Mouse (Mus musculus) kidney, embryonic 16.5 days (tissue): ENCODE measurements at regions not wholly inside any gene's neighbourhood (a gene's known extent, or its start where the extent isn't known, plus 50 kb on each side); places are given as distances from the start of the nearest gene placed in this dataset.

ENCODE experiments used
- ATAC-seq: fragments of 200-750 bp; cut with Nextera tagmentation; 2 replicates; pipeline ENCODE4 v1.8.0; 2017; ENCODE audit warnings: moderate TSS enrichment; ENCODE audit not compliant: low FRiP score, low TSS enrichment
- H3K27ac ChIP-seq: fragments of 300-500 bp; sonication (generic); 2 replicates; pipeline ENCODE4 v1.5.1; 2014; ENCODE audit warnings: low read length
- H3K27me3 ChIP-seq: fragments of 300-500 bp; sonication (generic); 2 replicates; pipeline ENCODE4 v1.6.1; 2014; ENCODE audit warnings: low read length, control low read depth, mixed read lengths; ENCODE audit not compliant: insufficient read depth
- H3K36me3 ChIP-seq: fragments of 300-500 bp; sonication (generic); 2 replicates; pipeline ENCODE4 v1.6.1; 2014; ENCODE audit warnings: low read length, control low read depth, mixed read lengths; ENCODE audit not compliant: insufficient read depth
- H3K4me1 ChIP-seq: fragments of 300-500 bp; sonication (generic); 2 replicates; pipeline ENCODE4 v1.6.1; 2014; ENCODE audit warnings: low read length, control low read depth, mixed read lengths; ENCODE audit not compliant: insufficient read depth
- H3K4me2 ChIP-seq: fragments of 300-500 bp; sonication (generic); replicated peaks from 2 replicates; pipeline ENCODE4 v1.6.1; 2014; ENCODE audit warnings: low read depth, low read length
- H3K4me3 ChIP-seq: fragments of 300-500 bp; sonication (generic); 2 replicates; pipeline ENCODE4 v1.5.1; 2014; ENCODE audit warnings: mild to moderate bottlenecking, low read length
- H3K9ac ChIP-seq: fragments of 300-500 bp; sonication (generic); replicated peaks from 2 replicates; pipeline ENCODE4 v1.6.1; 2014; ENCODE audit warnings: low read length
- H3K9me3 ChIP-seq: fragments of 300-500 bp; sonication (generic); 2 replicates; pipeline ENCODE4 v1.6.1; 2016; ENCODE audit warnings: low read length, control low read depth
- WGBS: fragments of 180-500 bp; shearing (Covaris S2); extraction: QIAGEN DNeasy Blood & Tissue Kit; methylation state at CpG from one replicate; pipeline ENCODE4 v1.1.7; 2014; 5-methylcytosine and 5-hydroxymethylcytosine counted together

GRCm38 (mm10) chr11:19767871-19768270 lies 156.3 kb upstream of the Spred2 start:
- H3K9me3 ChIP-seq = no peaks in the 10 kb centered on the region
- no peaks in the 10 kb centered on the region for H3K27me3 ChIP-seq
- no peak overlapping the region for H3K4me2 ChIP-seq
- H3K36me3 ChIP-seq = no peaks in the 10 kb centered on the region
- H3K9ac ChIP-seq = no peak overlapping the region
- no peak overlapping the region for H3K27ac ChIP-seq
- no peak for ATAC-seq
- 87% methylated on average over 9 of the region's 9 CpGs for WGBS
- no peaks in the 10 kb centered on the region for H3K4me1 ChIP-seq
- no peak overlapping the region for H3K4me3 ChIP-seq

- H3K27me3 ChIP-seq = no peaks in the 10 kb centered on the region
- no peak overlapping the region for H3K9ac ChIP-seq
- H3K36me3 ChIP-seq = no peaks in the 10 kb centered on the region
- 84% methylated on average over 1 of the region's 1 CpGs for WGBS
- no peaks in the 10 kb centered on the region for H3K4me1 ChIP-seq
- no peak overlapping the region for H3K4me2 ChIP-seq
- H3K9me3 ChIP-seq = no peaks in the 10 kb centered on the region
- no peak for ATAC-seq
- H3K4me3 ChIP-seq = no peak overlapping the region
- no peak overlapping the region for H3K27ac ChIP-seq
Measured at GRCm38 (mm10) chr11:19768962-19769361, 155.2 kb upstream of the Spred2 start.

GRCm38 (mm10) chr11:19774010-19774409 lies 150.2 kb upstream of the Spred2 start:
- no peaks in the 10 kb centered on the region for H3K36me3 ChIP-seq
- WGBS = 36% methylated on average over 9 of the region's 9 CpGs
- no peak overlapping the region for H3K4me3 ChIP-seq
- H3K4me1 ChIP-seq = peaks cover 18% of the 10 kb centered on the region
- no peaks in the 10 kb centered on the region for H3K27me3 ChIP-seq
- H3K9ac ChIP-seq = no peak overlapping the region
- no peak for ATAC-seq
- no peak overlapping the region for H3K4me2 ChIP-seq
- no peaks in the 10 kb centered on the region for H3K9me3 ChIP-seq
- H3K27ac ChIP-seq = no peak overlapping the region

- H3K27ac ChIP-seq = no peak overlapping the region
- no peaks in the 10 kb centered on the region for H3K27me3 ChIP-seq
- H3K9me3 ChIP-seq = no peaks in the 10 kb centered on the region
- H3K4me2 ChIP-seq = no peak overlapping the region
- no peaks in the 10 kb centered on the region for H3K36me3 ChIP-seq
- H3K9ac ChIP-seq = no peak overlapping the region
- H3K4me3 ChIP-seq = no peak overlapping the region
- ATAC-seq = no peak
- peaks cover 18% of the 10 kb centered on the region for H3K4me1 ChIP-seq
- 85% methylated on average over 4 of the region's 4 CpGs for WGBS
Measured at GRCm38 (mm10) chr11:19775741-19776140, 148.4 kb upstream of the Spred2 start.

GRCm38 (mm10) chr11:19776473-19777200 lies 147.5 kb upstream of the Spred2 start:
- Histone ChIP-seq H3K9me3 (no peaks in the 10 kb centered on the region), H3K36me3 (no peaks in the 10 kb centered on the region), H3K9ac (no peak overlapping the region), H3K4me2 (no peak overlapping the region), H3K4me1 (peaks cover 18% of the 10 kb centered on the region), H3K27ac (0 out of 2 replicates have a peak overlapping the region, but pooled peaks have one; percentile 2), H3K4me3 (no peak overlapping the region), H3K27me3 (no peaks in the 10 kb centered on the region)
- ATAC-seq = peak; percentile 62
- WGBS = 38% methylated on average over 9 of the region's 9 CpGs

- peaks cover 18% of the 10 kb centered on the region for H3K4me1 ChIP-seq
Measured at GRCm38 (mm10) chr11:19778191-19778590, 146.0 kb upstream of the Spred2 start.

GRCm38 (mm10) chr11:19785110-19785509 lies 139.1 kb upstream of the Spred2 start:
- Histone ChIP-seq H3K9ac (no peak overlapping the region), H3K36me3 (no peaks in the 10 kb centered on the region), H3K4me3 (no peak overlapping the region), H3K27me3 (no peaks in the 10 kb centered on the region), H3K27ac (no peak overlapping the region), H3K9me3 (0 out of 2 replicates have a peak, but pooled peaks cover 3% of the 10 kb centered on the region), H3K4me2 (no peak overlapping the region), H3K4me1 (no peaks in the 10 kb centered on the region)
- 46% methylated on average over 14 of the region's 14 CpGs for WGBS
- no peak for ATAC-seq

More at GRCm38 (mm10) chr11:19778191-19778590, 146.0 kb upstream of the Spred2 start:
- H3K27ac ChIP-seq = no peak overlapping the region
- ATAC-seq = no peak
- H3K9ac ChIP-seq = no peak overlapping the region
- WGBS = 88% methylated on average over 2 of the region's 2 CpGs
- H3K9me3 ChIP-seq = no peaks in the 10 kb centered on the region
- H3K27me3 ChIP-seq = no peaks in the 10 kb centered on the region
- H3K4me3 ChIP-seq = no peak overlapping the region
- H3K36me3 ChIP-seq = no peaks in the 10 kb centered on the region
- H3K4me2 ChIP-seq = no peak overlapping the region

GRCm38 (mm10) chr11:19796950-19797670 lies 127.1 kb upstream of the Spred2 start:
- Histone ChIP-seq H3K4me2 (no peak overlapping the region), H3K36me3 (no peaks in the 10 kb centered on the region), H3K9me3 (peaks cover 4% of the 10 kb centered on the region; the same call in 1 of the 2 replicates), H3K4me3 (no peak overlapping the region), H3K27ac (no peak overlapping the region), H3K27me3 (no peaks in the 10 kb centered on the region), H3K9ac (no peak overlapping the region), H3K4me1 (no peaks in the 10 kb centered on the region)
- 75% methylated on average over 4 of the region's 4 CpGs for WGBS
- no peak for ATAC-seq

- ATAC-seq = no peak
- H3K4me2 ChIP-seq = no peak overlapping the region
- no peaks in the 10 kb centered on the region for H3K36me3 ChIP-seq
- H3K27me3 ChIP-seq = no peaks in the 10 kb centered on the region
- 83% methylated on average over 7 of the region's 7 CpGs for WGBS
- no peak overlapping the region for H3K4me3 ChIP-seq
- H3K27ac ChIP-seq = no peak overlapping the region
- H3K9ac ChIP-seq = no peak overlapping the region
- no peaks in the 10 kb centered on the region for H3K4me1 ChIP-seq
- H3K9me3 ChIP-seq = no peaks in the 10 kb centered on the region
Measured at GRCm38 (mm10) chr11:19809359-19809758, 114.8 kb upstream of the Spred2 start.
